Mouse (Mus musculus) thymus, postnatal 14 days (tissue): ENCODE measurements at regions not wholly inside any gene's neighbourhood (a gene's known extent, or its start where the extent isn't known, plus 50 kb on each side); places are given as distances from the start of the nearest gene placed in this dataset.
A peak's percentile ranks its signal among the peaks of the same experiment; 100 is the strongest.

Experiments used
- DNase-seq: peaks from one replicate; pipeline ENCODE4 v3.0.0; 2021

- no peak for DNase-seq
Measured at GRCm38 (mm10) chr14:90488301-90488700, 2017.1 kb upstream of the Pcdh20 start.

DNA sequence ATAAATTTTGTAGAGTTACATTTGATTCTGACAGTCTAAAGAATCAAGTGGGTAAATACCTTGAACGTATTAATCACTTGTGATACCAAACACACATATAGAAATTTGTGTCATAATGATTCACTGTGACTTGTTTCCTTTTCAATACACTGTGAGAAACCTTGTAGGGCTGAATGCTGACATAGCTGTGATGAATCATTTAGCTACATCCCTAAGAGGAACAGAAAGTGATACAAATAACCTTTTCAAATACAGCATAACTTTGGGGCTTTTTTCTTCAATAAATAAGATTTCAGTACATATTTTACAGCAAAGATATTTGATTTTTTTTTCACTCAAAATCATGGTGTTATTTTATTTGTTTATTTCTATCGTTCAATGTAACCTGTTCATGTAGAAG is 1976.8 kb upstream of the Pcdh20 start:
- DNase-seq = no peak

- DNase-seq = peak; percentile 7
Measured at GRCm38 (mm10) chr14:90432874-90433543, 1961.8 kb upstream of the Pcdh20 start.

GRCm38 (mm10) chr14:90412707-90413106 is 1941.5 kb upstream of the Pcdh20 start:
- no peak for DNase-seq

DNA sequence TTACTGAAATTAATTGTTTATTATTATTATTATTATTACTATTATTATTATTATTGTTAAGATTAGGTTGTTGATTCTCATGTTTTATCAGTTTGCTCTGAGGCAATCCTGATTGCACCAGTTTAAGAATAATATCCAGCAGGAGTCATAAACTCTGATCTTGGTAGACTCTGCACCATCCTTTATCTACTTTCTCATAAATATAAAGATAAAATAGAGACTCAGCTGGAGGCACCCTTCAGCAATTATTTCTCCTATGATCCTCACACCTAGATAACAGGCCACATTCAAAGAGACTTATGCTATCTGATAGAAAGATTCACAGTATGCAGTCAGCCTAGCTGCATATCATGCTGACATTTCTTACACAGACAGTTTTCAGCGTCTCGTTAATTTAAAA is 1935.2 kb upstream of the Pcdh20 start:
- no peak for DNase-seq

DNA sequence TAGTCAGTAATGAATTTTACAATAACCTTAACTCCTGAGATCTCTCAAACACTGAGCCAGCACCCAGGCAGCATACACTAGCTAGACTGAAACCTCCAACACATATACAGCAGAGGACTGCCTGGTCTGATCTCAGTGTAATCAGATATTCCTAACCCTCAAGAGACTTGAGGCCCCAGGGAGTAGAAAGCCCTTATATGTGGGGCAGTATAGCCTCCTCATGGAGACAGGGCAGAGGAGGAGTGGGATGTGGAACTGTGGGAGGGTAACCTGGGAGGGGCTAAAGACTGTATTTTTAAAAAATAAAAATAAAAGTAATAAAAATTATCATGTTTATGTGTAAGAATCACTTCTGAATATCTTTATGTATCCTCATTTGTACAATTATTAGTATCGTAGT is 1934.3 kb upstream of the Pcdh20 start:
- DNase-seq = no peak

DNA sequence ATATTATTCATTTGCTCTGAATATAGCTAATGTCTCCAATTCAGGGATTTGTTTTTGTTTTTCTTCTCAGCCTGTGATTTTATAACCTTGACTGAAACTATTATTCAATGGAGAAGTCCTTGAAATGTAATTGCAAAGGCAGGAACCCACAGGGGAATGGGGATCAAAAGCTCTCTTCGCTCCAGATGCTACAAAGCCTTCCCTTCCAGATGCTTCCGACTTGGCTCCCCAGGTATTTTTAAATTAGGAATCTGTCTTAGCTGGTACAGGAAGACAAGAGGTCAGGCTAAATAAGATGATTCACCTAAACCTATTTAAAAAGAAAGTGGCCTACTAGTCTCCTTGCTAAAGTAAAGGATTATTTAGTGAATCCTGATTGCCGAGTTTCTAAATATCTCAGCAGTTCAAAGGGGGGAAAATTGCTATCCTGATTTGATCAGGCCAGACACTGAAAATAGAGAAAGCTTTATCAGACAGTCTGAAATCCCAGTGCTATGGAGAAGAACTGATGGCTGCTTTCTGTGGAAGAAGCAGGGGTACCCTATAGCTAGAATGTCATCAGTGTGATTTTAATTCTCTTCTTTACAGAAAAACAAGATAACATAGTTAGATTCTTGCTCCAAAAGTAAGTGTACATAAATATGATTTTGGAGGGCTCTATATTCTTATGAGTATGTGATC is 1896.2 kb upstream of the Pcdh20 start:
- no peak for DNase-seq

GRCm38 (mm10) chr14:90334541-90334940 is 1863.3 kb upstream of the Pcdh20 start:
- no peak for DNase-seq

- peak; percentile 12 for DNase-seq
Measured at GRCm38 (mm10) chr14:90295456-90295855, 1824.3 kb upstream of the Pcdh20 start.

DNA sequence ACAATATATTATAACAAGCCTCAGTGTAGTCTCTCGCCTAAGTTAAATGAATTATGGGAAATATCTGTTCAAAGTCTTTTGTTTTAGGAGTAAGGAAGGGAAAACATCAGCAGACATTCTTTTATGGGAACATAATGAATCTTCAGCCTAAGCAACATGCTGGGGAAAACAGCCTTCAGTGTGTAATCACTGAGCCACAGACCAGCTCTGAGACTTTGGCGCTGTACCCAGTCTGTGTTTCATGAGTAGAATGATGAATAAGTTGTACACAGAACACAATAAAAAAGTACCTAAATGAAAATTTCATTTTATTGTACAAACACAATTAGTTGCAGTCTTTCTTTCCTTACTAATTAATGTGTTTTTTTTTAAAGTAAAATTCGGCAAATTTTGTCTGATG is 1774.8 kb upstream of the Pcdh20 start:
- no peak for DNase-seq

GRCm38 (mm10) chr14:90232661-90233060 is 1761.5 kb upstream of the Pcdh20 start:
- no peak for DNase-seq

DNA sequence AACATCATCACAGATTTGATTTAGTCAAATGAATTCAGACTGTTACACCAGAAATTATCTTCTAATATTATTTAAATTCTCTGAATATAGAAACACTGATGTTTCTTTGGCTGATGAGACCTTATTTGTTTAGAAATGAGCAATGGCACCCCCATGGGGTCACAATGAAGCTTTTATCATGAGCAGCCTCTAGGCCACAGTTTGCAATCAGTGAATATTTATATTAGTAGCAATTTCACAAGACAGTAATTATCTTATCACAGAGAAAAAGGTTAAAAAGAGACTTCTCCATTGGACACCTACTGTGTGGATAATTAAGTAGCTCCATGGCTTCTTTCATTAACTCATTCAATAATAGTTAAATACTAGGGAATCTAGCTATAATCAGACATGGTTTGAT is 1729.1 kb upstream of the Pcdh20 start:
- no peak for DNase-seq

DNA sequence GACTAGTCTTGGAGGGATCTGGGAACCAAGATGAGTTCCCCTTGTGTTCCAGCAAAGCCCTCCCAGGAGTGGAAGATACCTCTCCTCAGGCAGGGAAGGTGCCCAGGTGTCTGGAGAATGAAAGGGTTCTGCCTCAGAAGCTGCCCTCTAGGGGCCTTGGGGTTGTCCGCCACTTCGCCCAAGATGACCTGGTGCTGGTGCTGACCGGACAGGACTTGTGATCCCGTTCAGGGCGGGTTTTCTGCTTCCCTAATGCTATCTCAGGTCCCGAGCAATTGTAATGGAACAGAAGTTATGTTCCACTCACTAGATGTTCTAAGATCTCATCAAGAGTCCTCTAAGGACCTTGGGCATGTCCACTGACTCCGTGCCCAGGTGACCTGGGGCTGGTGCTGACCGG is 1726.6 kb upstream of the Pcdh20 start:
- DNase-seq = no peak

DNA sequence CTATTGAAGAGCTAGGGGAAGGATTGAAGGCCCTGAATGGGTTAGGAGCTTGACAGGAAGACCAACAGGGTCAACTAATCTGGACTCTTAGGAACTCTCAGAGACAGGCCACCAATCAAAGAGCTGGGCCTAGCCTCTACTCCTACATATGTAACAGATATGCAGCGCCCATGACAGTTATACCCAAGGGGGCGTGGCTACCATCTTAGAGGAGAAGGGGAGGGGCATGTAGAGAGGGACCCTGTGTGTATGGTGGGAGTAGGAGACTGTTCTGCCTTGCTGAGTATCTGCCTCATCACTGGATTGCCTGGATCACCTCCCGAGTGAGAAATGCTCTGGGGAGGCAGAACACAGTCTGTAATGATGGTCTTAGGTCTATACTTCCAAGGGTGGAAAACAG is 1701.5 kb upstream of the Pcdh20 start:
- DNase-seq = no peak
